Mouse (Mus musculus) forelimb bud, embryonic 11.5 days (tissue): Measurements from ENCODE around the gene Lss.

Experiments used
- DNase-seq: peaks from one replicate; pipeline ENCODE4 v3.0.0-alpha.2; 2012; ENCODE audit warnings: low read depth, low spot score

The Lss gene

GRCm38 (mm10) chr10:76531375-76531774 lies at the start of gene Lss:
Gene Lss, plus strand, starts transcription at chr10:76531588.
- peak; percentile 97 for DNase-seq

- DNase-seq = no peak
Observed at GRCm38 (mm10) chr10:76486302-76486701, 45.1 kb upstream of the Lss start.

GRCm38 (mm10) chr10:76488265-76488664 lies 43.1 kb upstream of the Lss start:
- no peak for DNase-seq

GRCm38 (mm10) chr10:76489205-76489604 lies 42.2 kb upstream of the Lss start:
- DNase-seq = no peak

- no peak for DNase-seq
Observed at GRCm38 (mm10) chr10:76493527-76493926, 37.9 kb upstream of the Lss start.

GRCm38 (mm10) chr10:76495501-76495900 lies 35.9 kb upstream of the Lss start:
- no peak for DNase-seq

GRCm38 (mm10) chr10:76496366-76496765 lies 35.0 kb upstream of the Lss start:
- DNase-seq = no peak

- no peak for DNase-seq
Observed at GRCm38 (mm10) chr10:76497522-76497921, 33.9 kb upstream of the Lss start.

- no peak for DNase-seq
Observed at GRCm38 (mm10) chr10:76504271-76504943, 27.0 kb upstream of the Lss start.

GRCm38 (mm10) chr10:76505865-76506264 lies 25.5 kb upstream of the Lss start:
- no peak for DNase-seq

GRCm38 (mm10) chr10:76512965-76513583 lies 18.3 kb upstream of the Lss start:
- DNase-seq = peak; percentile 82

GRCm38 (mm10) chr10:76530922-76531321 lies 466 bp upstream of the Lss start:
- no peak for DNase-seq

- no peak for DNase-seq
Observed at GRCm38 (mm10) chr10:76531828-76532227, 440 bp downstream of the Lss start.

- no peak for DNase-seq
Observed at GRCm38 (mm10) chr10:76535526-76535925, 4.1 kb downstream of the Lss start.

GRCm38 (mm10) chr10:76537619-76538018 lies 6.2 kb downstream of the Lss start:
- DNase-seq = no peak

GRCm38 (mm10) chr10:76541336-76542085 lies 10.1 kb downstream of the Lss start:
- no peak for DNase-seq

GRCm38 (mm10) chr10:76542636-76543375 lies 11.4 kb downstream of the Lss start:
- DNase-seq = no peak

GRCm38 (mm10) chr10:76546566-76546965 lies 15.2 kb downstream of the Lss start:
- DNase-seq = no peak

- DNase-seq = no peak
Observed at GRCm38 (mm10) chr10:76548218-76548617, 16.8 kb downstream of the Lss start.

- DNase-seq = no peak
Observed at GRCm38 (mm10) chr10:76550458-76550857, 19.1 kb downstream of the Lss start.

GRCm38 (mm10) chr10:76551556-76551955 lies 20.2 kb downstream of the Lss start:
- DNase-seq = no peak

- DNase-seq = no peak
Observed at GRCm38 (mm10) chr10:76554061-76554460, 22.7 kb downstream of the Lss start.
